Mouse (Mus musculus): Measurements from ENCODE around the gene Ing2. TPM values are rescaled to one million over a fixed set of nuclear protein-coding genes. Genes with fewer than 3 reads are reported as not detected.

Gene Ing2
- total and polyA plus RNA-seq, 2 experiments from 2014 or later = 3.0 to 4.1 TPM

DNA sequence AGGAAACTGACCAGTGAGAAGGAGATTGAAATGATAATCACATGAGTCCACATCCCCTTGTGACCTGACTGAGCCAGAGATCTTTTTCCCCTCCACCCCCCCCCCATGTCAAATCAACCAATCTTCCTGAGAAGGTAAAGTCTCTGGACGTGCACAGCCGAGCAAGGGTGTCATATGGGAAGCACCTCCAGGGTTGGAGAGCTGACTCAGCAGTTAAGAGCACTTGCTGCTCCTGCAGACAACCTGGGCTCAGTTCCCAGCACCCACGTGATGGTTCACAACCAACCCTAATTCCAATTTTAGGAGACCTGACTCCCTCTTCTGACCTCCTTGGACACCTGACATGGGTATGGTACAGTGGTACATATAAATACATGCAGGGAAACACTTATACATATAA is 39.3 kb downstream of the Ing2 start:
- no peaks in the 10 kb centered on the region for H3K4me1 ChIP-seq (ENCODE audit: control insufficient read depth, insufficient read depth)
- no peak for ATAC-seq (ENCODE audit: insufficient read depth, low read depth)
- WGBS = 70% methylated on average over 3 of the region's 3 CpGs
- no peaks in the 10 kb centered on the region for H3K27me3 ChIP-seq (ENCODE audit: control insufficient read depth, insufficient read depth, low read length)
- H3K4me3 ChIP-seq (ENCODE audit: low read depth, low read length) = no peak overlapping the region
- H3K36me3 ChIP-seq (replicated peaks; ENCODE audit: control insufficient read depth, insufficient read depth, low read length) = no peaks in the 10 kb centered on the region
- H3K9me3 ChIP-seq (replicated peaks; ENCODE audit: control insufficient read depth, low read length) = 0 out of 2 replicates have a peak, but pooled peaks cover 5% of the 10 kb centered on the region
- H3K9ac ChIP-seq (replicated peaks; ENCODE audit: low read depth, low read length) = no peak overlapping the region
- no peak for TF ChIP-seq EP300 (IDR thresholded peaks at IDR 0.05; ENCODE audit: low read depth)
- no peak for TF ChIP-seq CTCF (IDR thresholded peaks at IDR 0.05; ENCODE audit: low read depth)
- no peak overlapping the region for H3K27ac ChIP-seq (ENCODE audit: low read depth)
- no peak overlapping the region for H3K4me2 ChIP-seq (ENCODE audit: low read depth, low read length)
- DNase-seq (ENCODE audit: low spot score) = no peak

DNA sequence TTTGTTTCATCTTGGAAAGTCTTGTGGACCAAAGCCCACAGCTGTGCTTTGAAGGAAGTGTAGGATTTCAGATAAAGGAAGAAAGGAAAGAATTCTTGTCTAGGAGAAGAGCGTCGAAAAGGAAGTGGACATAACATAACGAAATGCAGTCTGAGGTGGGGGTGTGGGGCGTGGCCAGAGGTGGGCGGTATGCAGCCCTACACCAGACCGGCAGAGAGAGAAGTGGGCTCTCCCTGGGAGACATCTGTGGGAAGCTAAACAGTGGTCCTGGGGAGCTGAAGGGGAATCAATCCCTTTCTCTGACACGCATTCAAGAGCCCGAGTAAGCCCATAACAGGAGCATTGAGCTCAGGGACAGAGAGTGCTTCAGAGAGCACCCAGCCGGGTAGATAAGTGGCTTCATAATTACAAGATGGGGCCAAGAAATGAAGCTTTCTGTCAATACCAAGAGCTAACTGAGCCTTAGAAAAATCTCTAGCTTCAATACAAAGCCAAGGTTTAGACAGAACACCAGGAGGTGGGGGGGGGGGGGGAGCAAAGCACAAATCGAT is 40.5 kb downstream of the Ing2 start:
- TF ChIP-seq CTCF (IDR thresholded peaks at IDR 0.05; ENCODE audit: low read depth) (no peak), EP300 (IDR thresholded peaks at IDR 0.05; ENCODE audit: low read depth) (no peak)
- 36% methylated on average over 10 of the region's 10 CpGs for WGBS
- Histone ChIP-seq H3K9ac (replicated peaks; ENCODE audit: low read depth, low read length) (no peak overlapping the region), H3K27me3 (ENCODE audit: control insufficient read depth, insufficient read depth, low read length) (no peaks in the 10 kb centered on the region), H3K4me2 (ENCODE audit: low read depth, low read length) (no peak overlapping the region), H3K27ac (ENCODE audit: low read depth) (no peak overlapping the region), H3K4me1 (ENCODE audit: control insufficient read depth, insufficient read depth) (no peaks in the 10 kb centered on the region), H3K9me3 (replicated peaks; ENCODE audit: control insufficient read depth, low read length) (0 out of 2 replicates have a peak, but pooled peaks cover 13% of the 10 kb centered on the region), H3K4me3 (ENCODE audit: low read depth, low read length) (no peak overlapping the region), H3K36me3 (replicated peaks; ENCODE audit: control insufficient read depth, insufficient read depth, low read length) (no peaks in the 10 kb centered on the region)
- DNase-seq (ENCODE audit: low spot score) (no peak), ATAC-seq (ENCODE audit: insufficient read depth, low read depth) (no peak)

- WGBS = 85% methylated on average over 1 of the region's 1 CpGs
- H3K9ac ChIP-seq (replicated peaks; ENCODE audit: low read depth, low read length) = no peak overlapping the region
- TF ChIP-seq CTCF (IDR thresholded peaks at IDR 0.05; ENCODE audit: low read depth) = no peak
- TF ChIP-seq EP300 (IDR thresholded peaks at IDR 0.05; ENCODE audit: low read depth) = no peak
- H3K4me2 ChIP-seq (ENCODE audit: low read depth, low read length) = no peak overlapping the region
- H3K4me1 ChIP-seq (ENCODE audit: control insufficient read depth, insufficient read depth) = no peaks in the 10 kb centered on the region
- ATAC-seq (ENCODE audit: insufficient read depth, low read depth) (no peak), DNase-seq (ENCODE audit: low spot score) (no peak)
- no peaks in the 10 kb centered on the region for H3K9me3 ChIP-seq (replicated peaks; ENCODE audit: control insufficient read depth, low read length)
- no peaks in the 10 kb centered on the region for H3K36me3 ChIP-seq (replicated peaks; ENCODE audit: control insufficient read depth, insufficient read depth, low read length)
- no peak overlapping the region for H3K27ac ChIP-seq (ENCODE audit: low read depth)
- no peak overlapping the region for H3K4me3 ChIP-seq (ENCODE audit: low read depth, low read length)
- H3K27me3 ChIP-seq (ENCODE audit: control insufficient read depth, insufficient read depth, low read length) = no peaks in the 10 kb centered on the region
These were observed 54.2 kb downstream of the Ing2 start for GRCm38 (mm10) chr8:47621144-47621543.

Other genes with a start within 250 kb of the Ing2 start
- gene Stox2, start 229.2 kb downstream of the Ing2 start, total RNA-seq (2014; rRNA removed; ENCODE audit: low replicate concordance) = 12.7 and 18.2 TPM in 2 replicates
- gene Stox2, start 229.2 kb downstream of the Ing2 start, polyA plus RNA-seq (2015; fragmentation: Nextera tagmentation; extraction: Ambion mirVana) = 4.5 and 6.2 TPM in 2 replicates
- gene Trappc11, start 142.1 kb downstream of the Ing2 start, total RNA-seq (2014; rRNA removed; ENCODE audit: low replicate concordance) = 23.1 and 26.7 TPM in 2 replicates
- gene Trappc11, start 142.1 kb downstream of the Ing2 start, polyA plus RNA-seq (2015; fragmentation: Nextera tagmentation; extraction: Ambion mirVana) = 14.0 TPM in 2 replicates
- 13.3 and 23.8 TPM in 2 replicates for gene Rwdd4a, start 141.9 kb downstream of the Ing2 start, total RNA-seq (2014; rRNA removed; ENCODE audit: low replicate concordance)
- gene Rwdd4a, start 141.9 kb downstream of the Ing2 start, polyA plus RNA-seq (2015; fragmentation: Nextera tagmentation; extraction: Ambion mirVana) = 42.4 and 44.5 TPM in 2 replicates
- gene Cdkn2aip, start 38.4 kb upstream of the Ing2 start, total RNA-seq (2014; rRNA removed; ENCODE audit: low replicate concordance) = 4.0 and 17.6 TPM in 2 replicates
- 11.2 and 12.2 TPM in 2 replicates for gene Cdkn2aip, start 38.4 kb upstream of the Ing2 start, polyA plus RNA-seq (2015; fragmentation: Nextera tagmentation; extraction: Ambion mirVana)
- not detected in 2 replicates for gene Cldn24, start 146.6 kb upstream of the Ing2 start, total RNA-seq (2014; rRNA removed; ENCODE audit: low replicate concordance)
- gene Cldn24, start 146.6 kb upstream of the Ing2 start, polyA plus RNA-seq (2015; fragmentation: Nextera tagmentation; extraction: Ambion mirVana) = not detected in 2 replicates
- not detected in 2 replicates for gene Cldn22, start 148.9 kb upstream of the Ing2 start, total RNA-seq (2014; rRNA removed; ENCODE audit: low replicate concordance)
- gene Cldn22, start 148.9 kb upstream of the Ing2 start, polyA plus RNA-seq (2015; fragmentation: Nextera tagmentation; extraction: Ambion mirVana) = not detected in 2 replicates

All from heart, postnatal 0 days (tissue).